Mouse (Mus musculus) embryonic fibroblast, embryonic 13.5 days (primary cell): ENCODE data around the gene Lrrc56.

Experiments
- CTCF ChIP-seq: IDR thresholded peaks from 2 replicates; pipeline ENCODE4 v1.5.1; 2011; ENCODE audit warnings: mild to moderate bottlenecking, control low read depth, low read length, moderate library complexity, borderline replicate concordance; ENCODE audit not compliant: insufficient read depth
- POLR2A ChIP-seq: IDR thresholded peaks from 2 replicates; pipeline ENCODE4 v1.6.1; 2011; ENCODE audit warnings: low read depth, mild to moderate bottlenecking, control low read depth, low read length, moderate library complexity

GRCm38 (mm10) chr7:141169866-141170265 lies 24.1 kb upstream of the Lrrc56 start:
- TF ChIP-seq CTCF (no peak), POLR2A (no peak)
